Mouse (Mus musculus): ENCODE measurements around the gene Vps35l.
A peak's percentile ranks its signal among the peaks of the same experiment; 100 is the strongest.

Vps35l gene

GRCm38 (mm10) chr7:118865362-118865761 is 125.3 kb downstream of the Vps35l start:
- DNase-seq (ENCODE audit: low read depth, low spot score): no peak

- DNase-seq (ENCODE audit: low read depth, low spot score): peak; percentile 8
Observed at GRCm38 (mm10) chr7:118879466-118880029, 139.5 kb downstream of the Vps35l start.

GRCm38 (mm10) chr7:118883957-118884356 is 143.9 kb downstream of the Vps35l start:
- DNase-seq (ENCODE audit: low read depth, low spot score): no peak

- no peak for DNase-seq (ENCODE audit: low read depth, low spot score)
Observed at GRCm38 (mm10) chr7:118884969-118885368, 144.9 kb downstream of the Vps35l start.

- DNase-seq (ENCODE audit: low read depth, low spot score): no peak
Observed at GRCm38 (mm10) chr7:118887303-118888055, 147.5 kb downstream of the Vps35l start.

GRCm38 (mm10) chr7:118889046-118889680 is 149.1 kb downstream of the Vps35l start:
- peak; percentile 22 for DNase-seq (ENCODE audit: low read depth, low spot score)

All from 3T3-L1 (cell line).